In genomic region chr15:87609236-87609635, GRCm38 (mm10) we compare ENCODE assay signal across 13 mouse cellular contexts.
"Had no signal": no experiment of that assay in that cellular context is flagged by ENCODE, and none has a peak within 500 bp of the region (broad histone marks: within the 10 kb centered on the region; RNA-seq: fewer than 3 reads in every experiment).

No protein-coding gene starts in this region.

- H3K4me1 ChIP-seq: limb, embryonic 10.5 days; limb, embryonic 13.5 days; liver, embryonic 13.5 days had no signal

- H3K4me2 ChIP-seq: limb, embryonic 13.5 days; liver, embryonic 13.5 days had no signal

- H3K9ac ChIP-seq: limb, embryonic 13.5 days; liver, embryonic 13.5 days had no signal

- H3K9me3 ChIP-seq: limb, embryonic 10.5 days; limb, embryonic 13.5 days; liver, embryonic 13.5 days had no signal

- H3K27me3 ChIP-seq: limb, embryonic 13.5 days; liver, embryonic 13.5 days had no signal

- DNase-seq: kidney, postnatal 14 days; layer of hippocampus, adult 9-11 months; liver; liver, embryonic 13.5 days; lung, adult 2 months; lung, postnatal 14 days; midbrain, embryonic 14.5 days; thymus, adult 18-20 months; thymus, postnatal 36 days had no signal

- H3K4me3 ChIP-seq: layer of hippocampus, adult 2 months; limb, embryonic 10.5 days; limb, embryonic 13.5 days; liver, embryonic 13.5 days had no signal

- H3K27ac ChIP-seq: limb, embryonic 10.5 days; limb, embryonic 13.5 days; liver, embryonic 13.5 days; macrophage had no signal

- H3K36me3 ChIP-seq: limb, embryonic 10.5 days; limb, embryonic 13.5 days; liver, embryonic 13.5 days had no signal
